Mouse (Mus musculus) mouse embryonic stem cell (cell line): ENCODE measurements around the gene Gm10309.

ENCODE experiments used
- in situ Hi-C, 2 experiments: fragments of 300-500 bp; cut with MboI; formaldehyde crosslinking; loops; 1 replicate in 1 of 2; 3 replicates in 1 of 2; pipeline ENCODE4 v1.14.3; 2019 to 2020; ENCODE audit warnings: low sequenced_read_pairs in 2 of 2, low pct_unique_long_range_greater_than_20kb in 1 of 2, mixed read lengths in 1 of 2; ENCODE audit not compliant: unreplicated experiment in 1 of 2

The Gm10309 gene

DNA sequence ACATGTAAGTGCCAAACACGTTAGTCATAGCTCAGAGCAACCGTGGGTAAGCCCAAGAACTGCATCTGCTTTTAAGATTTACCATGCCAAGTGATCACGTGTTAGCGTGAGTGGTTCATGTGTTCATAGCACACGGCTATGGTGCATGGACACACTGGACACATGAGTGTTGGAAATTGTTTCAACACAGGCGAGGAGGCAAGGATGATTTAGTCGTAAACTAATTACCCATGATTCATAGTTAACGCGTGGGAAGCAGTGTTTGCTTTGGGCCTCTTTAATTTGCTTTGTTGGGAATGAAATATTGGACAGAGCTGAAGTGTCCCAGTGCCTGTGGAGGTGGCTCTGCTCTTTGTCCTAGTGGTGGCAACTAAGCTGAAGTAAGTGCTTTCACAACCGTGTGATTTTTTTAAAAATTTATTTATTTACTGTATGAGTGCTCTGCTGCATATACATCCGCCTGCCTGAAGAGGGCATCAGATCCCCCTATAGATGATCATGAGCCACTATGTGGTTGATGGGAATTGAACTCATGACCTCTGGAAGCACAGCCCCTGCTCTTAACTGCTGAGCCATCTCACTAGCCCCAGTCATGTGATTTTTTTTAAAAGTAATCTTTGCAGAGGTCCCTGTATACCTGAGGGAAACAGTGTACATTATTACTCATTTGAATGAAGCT, 46.6 kb downstream of the Gm10309 start:
- in situ Hi-C loops, result loop anchor here in 1 of 2 experiments (25.0 kb wide), 1 partner anchor 296 kb away; the partner anchor contains the start of gene Prkce

DNA sequence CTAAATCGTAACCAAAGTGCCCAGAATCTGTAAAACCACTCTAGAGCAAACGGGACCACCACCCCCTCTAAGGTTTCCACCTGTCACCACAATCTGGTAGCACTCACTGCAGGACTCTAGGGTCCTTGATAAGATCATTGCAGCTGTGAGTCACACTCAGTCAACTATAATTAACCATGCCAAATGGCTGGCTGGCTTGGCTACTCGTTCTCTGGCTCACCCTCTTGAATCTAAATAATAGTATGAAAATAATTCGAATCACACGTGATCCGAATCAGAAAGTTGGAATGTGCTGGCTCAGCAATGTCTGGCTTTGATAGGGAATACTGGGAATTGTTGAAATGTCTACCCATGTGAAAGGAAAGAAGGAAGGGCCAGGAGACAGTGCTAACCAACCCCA, 48.5 kb downstream of the Gm10309 start:
- in situ Hi-C loops, result loop anchor here in 1 of 2 experiments (25.0 kb wide), 1 partner anchor 294 kb away; the partner anchor contains the start of gene Prkce

DNA sequence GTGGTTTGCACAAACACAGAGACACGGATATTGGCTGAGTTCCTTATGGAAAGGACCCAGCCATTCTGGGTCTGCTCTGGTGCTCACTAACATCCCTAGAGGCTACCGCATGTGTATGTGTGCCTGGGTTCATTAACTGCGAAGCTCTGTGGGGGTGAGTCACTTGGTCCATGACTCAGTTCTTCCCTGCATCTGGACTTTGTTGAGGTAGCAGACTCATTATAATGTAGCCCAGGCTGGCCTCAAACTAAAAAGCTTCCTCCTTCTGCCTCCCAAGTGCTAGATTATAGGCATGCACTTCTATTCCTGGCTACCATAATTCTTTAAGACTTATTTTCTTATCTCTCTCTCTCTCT, 50.7 kb downstream of the Gm10309 start:
- in situ Hi-C loops, result loop anchor here in 1 of 2 experiments (25.0 kb wide), 1 partner anchor 292 kb away; the partner anchor contains the start of gene Prkce

DNA sequence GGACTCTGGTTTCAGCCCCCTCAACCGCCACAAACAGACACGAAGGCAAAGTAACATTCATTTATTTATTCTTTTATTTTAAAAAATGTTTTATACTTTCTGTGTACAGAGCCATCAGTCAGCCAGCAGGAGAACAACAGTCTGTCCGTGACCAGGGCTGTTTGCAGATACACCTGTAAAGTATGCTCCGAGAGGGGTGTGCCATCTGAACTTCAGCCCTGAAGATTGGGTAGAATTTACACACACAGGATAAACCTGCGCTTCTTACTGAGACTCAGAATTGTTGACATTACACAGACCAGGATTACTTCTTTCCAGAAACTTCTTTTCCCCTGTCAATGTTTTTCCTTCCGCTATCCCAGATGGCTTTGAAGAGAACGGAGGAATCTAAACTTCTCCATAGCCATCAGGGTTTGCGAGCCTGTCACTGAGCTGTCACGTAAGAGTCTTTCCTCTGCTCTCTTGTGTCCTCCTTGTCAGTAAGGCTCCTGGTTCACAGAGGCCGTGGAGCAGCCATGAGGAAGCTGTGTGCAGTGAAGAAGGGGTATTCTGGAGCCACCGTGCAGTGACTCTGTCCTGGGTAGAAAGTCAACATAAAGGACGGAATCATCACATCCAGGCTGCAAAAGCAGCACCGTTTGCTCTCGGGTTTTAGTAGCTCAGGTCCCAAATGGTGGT, 51.2 kb downstream of the Gm10309 start:
- in situ Hi-C loops, result loop anchor here in 1 of 2 experiments (25.0 kb wide), 1 partner anchor 292 kb away; the partner anchor contains the start of gene Prkce

DNA sequence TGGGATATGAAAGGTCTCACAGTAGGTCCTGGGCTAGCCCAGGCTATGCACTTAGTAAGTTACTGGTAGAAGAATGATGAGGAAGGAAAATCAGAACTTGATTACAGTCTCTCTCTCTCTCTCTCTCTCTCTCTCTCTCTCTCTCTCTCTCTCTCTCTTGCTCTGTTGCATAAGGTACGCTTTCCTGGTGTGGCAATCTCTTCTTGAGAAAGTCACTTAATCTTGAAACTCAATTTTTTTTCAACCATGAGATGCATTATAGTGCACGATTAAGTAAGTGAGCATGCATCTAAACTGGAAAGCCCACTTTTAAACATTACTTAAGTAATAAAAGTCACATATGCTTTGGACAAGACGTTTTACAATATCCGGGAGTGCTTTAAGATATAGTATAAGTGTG, 52.1 kb downstream of the Gm10309 start:
- in situ Hi-C loops, result loop anchor here in 1 of 2 experiments (25.0 kb wide), 1 partner anchor 291 kb away; the partner anchor contains the start of gene Prkce
